Mouse (Mus musculus): ENCODE data around the gene Itpa. TPM values are rescaled to one million over a fixed set of nuclear protein-coding genes. Genes with fewer than 3 reads are reported as not detected.

The Itpa gene
- polyA plus RNA-seq, 1 experiment: 95.9 TPM

DNA sequence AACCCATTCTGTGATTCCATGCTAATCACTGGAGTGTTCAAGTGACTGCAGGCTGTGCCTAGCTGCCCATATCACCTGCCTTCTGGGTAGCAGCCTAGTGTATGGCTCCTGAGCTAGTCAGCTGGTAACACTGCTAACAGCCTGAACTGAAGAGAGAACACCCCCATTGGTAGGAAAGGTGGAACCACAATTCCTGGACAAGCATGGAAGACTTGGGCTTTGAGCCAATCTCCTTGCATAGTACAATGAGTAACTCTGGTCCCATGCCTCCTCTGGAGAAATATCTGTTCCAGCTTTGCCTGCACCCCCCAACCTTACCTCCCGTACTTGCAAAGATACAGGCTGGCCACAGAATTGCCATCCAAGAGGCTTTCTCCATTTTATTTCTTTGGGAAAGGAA, 35.0 kb upstream of the Itpa start:
- Histone ChIP-seq H3ac (ENCODE audit: control insufficient read depth, insufficient read length, low read depth) (no peak overlapping the region), H3K4me3 (ENCODE audit: insufficient read depth, poor library complexity, severe bottlenecking) (no peak overlapping the region), H3K79me3 (ENCODE audit: low read depth) (peaks cover 22% of the 10 kb centered on the region), H3K36me3 (ENCODE audit: control insufficient read depth, insufficient read depth) (peaks cover 6% of the 10 kb centered on the region), H3K79me2 (ENCODE audit: control insufficient read depth, insufficient read depth) (peaks cover 28% of the 10 kb centered on the region), H3K27me3 (ENCODE audit: control insufficient read depth, insufficient read depth, insufficient read length) (no peaks in the 10 kb centered on the region)
- TF ChIP-seq FOSL1 (IDR thresholded peaks at IDR 0.05; ENCODE audit: insufficient read depth, low read length, poor library complexity, severe bottlenecking) (no peak), MAX (IDR thresholded peaks at IDR 0.05) (no peak), USF1 (IDR thresholded peaks at IDR 0.05; ENCODE audit: low read depth) (no peak), CTCF (IDR thresholded peaks at IDR 0.05; ENCODE audit: control insufficient read depth, insufficient read depth, insufficient read length) (no peak), MYOD1 (IDR thresholded peaks at IDR 0.05; ENCODE audit: control insufficient read depth, insufficient read length, low read depth) (no peak), MYOG (IDR thresholded peaks at IDR 0.05; ENCODE audit: control insufficient read depth, extremely low read depth, insufficient read length) (no peak), CEBPB (IDR thresholded peaks at IDR 0.05; ENCODE audit: low read depth) (no peak)

DNA sequence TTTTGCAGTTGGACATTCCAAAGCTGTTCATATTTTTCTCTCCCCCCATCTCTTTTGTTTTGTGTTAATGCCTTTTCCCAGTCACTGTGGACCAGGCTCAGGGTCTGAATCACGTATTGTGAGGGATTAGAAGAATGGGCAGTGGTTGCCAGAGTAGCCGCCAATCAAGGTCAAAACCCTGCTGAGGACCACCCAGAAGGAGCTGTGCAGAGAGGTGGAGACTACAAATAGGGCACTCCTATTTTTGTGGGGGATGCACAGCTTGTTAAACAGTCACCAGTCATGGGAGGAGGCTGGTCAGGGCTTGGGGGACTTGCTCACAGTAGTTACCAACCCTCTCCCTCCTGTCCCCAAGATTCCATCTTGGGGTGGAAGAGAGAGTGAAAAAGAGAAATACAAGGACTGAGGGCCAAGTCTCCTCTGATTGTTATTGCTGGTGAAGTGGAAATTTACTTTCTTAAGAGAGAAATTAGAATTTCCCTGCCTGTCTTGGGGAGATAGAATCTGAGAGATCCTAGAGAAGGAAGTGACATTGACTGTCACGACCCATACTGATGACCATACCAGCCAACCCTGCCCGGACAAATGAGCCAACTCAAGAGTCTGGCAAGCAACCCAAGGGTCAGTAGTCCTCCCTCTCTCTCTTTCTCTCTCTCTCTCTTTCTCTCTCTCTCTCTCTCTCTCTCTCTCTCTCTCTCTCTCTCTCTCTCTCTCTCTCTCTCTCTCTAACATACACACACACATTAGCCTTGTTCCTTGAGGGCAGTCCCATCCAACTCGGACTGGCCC, 34.3 kb upstream of the Itpa start:
- H3K36me3 ChIP-seq (ENCODE audit: control insufficient read depth, insufficient read depth): no peaks in the 10 kb centered on the region
- TF ChIP-seq FOSL1 (IDR thresholded peaks at IDR 0.05; ENCODE audit: insufficient read depth, low read length, poor library complexity, severe bottlenecking) (no peak), MYOD1 (IDR thresholded peaks at IDR 0.05; ENCODE audit: control insufficient read depth, insufficient read length, low read depth) (no peak), MAX (IDR thresholded peaks at IDR 0.05) (no peak), CEBPB (IDR thresholded peaks at IDR 0.05; ENCODE audit: low read depth) (no peak), CTCF (IDR thresholded peaks at IDR 0.05; ENCODE audit: control insufficient read depth, insufficient read depth, insufficient read length) (no peak)
- no peaks in the 10 kb centered on the region for H3K27me3 ChIP-seq (ENCODE audit: control insufficient read depth, insufficient read depth, insufficient read length)
- H3K79me3 ChIP-seq (ENCODE audit: low read depth): peaks cover 16% of the 10 kb centered on the region
- H3K79me2 ChIP-seq (ENCODE audit: control insufficient read depth, insufficient read depth): peaks cover 22% of the 10 kb centered on the region
- H3K4me3 ChIP-seq (ENCODE audit: insufficient read depth, poor library complexity, severe bottlenecking): no peak overlapping the region
- no peak overlapping the region for H3ac ChIP-seq (ENCODE audit: control insufficient read depth, insufficient read length, low read depth)

DNA sequence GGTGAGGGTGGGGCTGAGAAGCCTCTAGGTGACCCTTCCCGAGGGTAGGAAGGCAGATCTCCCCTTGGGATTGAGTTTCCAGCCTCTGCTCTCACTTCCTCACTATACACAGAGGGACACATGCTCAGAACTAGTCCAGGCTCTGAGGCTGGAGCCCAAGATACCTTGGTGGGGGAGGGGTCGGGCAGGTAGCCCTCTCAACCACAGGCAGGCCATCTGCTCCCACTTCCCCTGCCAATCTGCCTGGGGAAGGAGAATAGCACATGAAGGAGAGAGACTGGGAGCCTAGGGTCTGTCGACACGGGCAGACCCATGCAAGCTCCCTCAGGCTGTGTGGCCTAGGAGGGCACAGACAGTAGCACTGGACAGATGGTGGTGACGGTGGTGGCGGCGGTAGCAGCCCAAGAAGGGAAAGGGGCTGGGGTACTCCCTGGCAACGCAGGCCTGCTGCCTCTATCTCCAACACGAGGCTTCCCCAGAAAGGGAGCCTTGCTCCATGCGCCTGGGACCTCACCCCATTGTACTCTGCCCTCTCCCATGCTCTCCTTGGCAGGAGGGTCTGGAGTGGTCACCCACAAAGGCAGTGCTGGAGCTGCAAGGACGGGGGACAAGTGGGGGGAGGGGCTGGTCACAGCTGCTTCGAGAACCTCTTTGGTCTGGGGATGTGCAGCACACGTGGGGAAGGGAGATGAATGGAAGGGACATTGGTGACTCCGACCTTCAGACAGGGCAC, 33.2 kb upstream of the Itpa start:
- TF ChIP-seq USF1 (IDR thresholded peaks at IDR 0.05; ENCODE audit: low read depth): no peak
- no peak for TF ChIP-seq CTCF (IDR thresholded peaks at IDR 0.05; ENCODE audit: control insufficient read depth, insufficient read depth, insufficient read length)
- TF ChIP-seq FOSL1 (IDR thresholded peaks at IDR 0.05; ENCODE audit: insufficient read depth, low read length, poor library complexity, severe bottlenecking): no peak
- no peak for TF ChIP-seq MAX (IDR thresholded peaks at IDR 0.05)
- no peak for TF ChIP-seq MYOG (IDR thresholded peaks at IDR 0.05; ENCODE audit: control insufficient read depth, extremely low read depth, insufficient read length)
- no peak for TF ChIP-seq CEBPB (IDR thresholded peaks at IDR 0.05; ENCODE audit: low read depth)
- TF ChIP-seq MYOD1 (IDR thresholded peaks at IDR 0.05; ENCODE audit: control insufficient read depth, insufficient read length, low read depth): no peak

DNA sequence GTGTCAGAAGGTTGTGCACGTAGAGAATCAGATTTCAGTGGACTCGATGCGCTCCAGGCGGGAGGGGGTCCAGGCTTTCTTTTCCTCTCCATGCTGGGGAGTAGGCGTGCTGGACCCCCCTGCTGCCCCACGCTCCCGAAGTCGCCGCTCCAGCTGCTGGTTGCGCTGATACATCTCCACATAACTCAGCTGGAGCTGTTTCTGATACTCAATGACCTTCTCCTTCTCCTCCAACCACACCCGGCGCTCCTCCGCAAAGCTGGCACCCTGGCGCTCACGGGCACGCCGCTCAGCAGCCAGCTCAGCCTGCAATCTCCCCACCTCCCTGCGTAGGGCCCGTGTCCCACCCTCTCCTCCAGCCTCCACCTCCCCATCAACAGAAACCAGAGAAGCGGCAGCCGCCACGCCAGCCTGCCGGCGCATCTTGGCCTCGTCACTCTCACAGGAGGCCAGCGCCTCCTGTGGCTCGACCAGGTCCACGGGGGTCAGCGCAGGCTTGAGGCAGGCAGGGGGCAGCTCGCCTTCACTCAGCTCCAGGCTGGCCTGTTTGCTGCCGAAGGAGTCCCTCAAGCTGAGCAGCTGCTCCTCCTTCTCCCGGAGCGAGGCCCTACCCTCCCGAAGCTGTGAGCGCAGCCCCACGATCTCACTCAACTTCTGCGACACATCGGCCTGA, 32.5 kb upstream of the Itpa start:
- Histone ChIP-seq H3ac (ENCODE audit: control insufficient read depth, insufficient read length, low read depth) (no peak overlapping the region), H3K79me2 (ENCODE audit: control insufficient read depth, insufficient read depth) (peaks cover 4% of the 10 kb centered on the region), H3K27me3 (ENCODE audit: control insufficient read depth, insufficient read depth, insufficient read length) (no peaks in the 10 kb centered on the region), H3K79me3 (ENCODE audit: low read depth) (no peaks in the 10 kb centered on the region), H3K36me3 (ENCODE audit: control insufficient read depth, insufficient read depth) (no peaks in the 10 kb centered on the region), H3K4me3 (ENCODE audit: insufficient read depth, poor library complexity, severe bottlenecking) (no peak overlapping the region)
- TF ChIP-seq FOSL1 (IDR thresholded peaks at IDR 0.05; ENCODE audit: insufficient read depth, low read length, poor library complexity, severe bottlenecking) (no peak), MYOG (IDR thresholded peaks at IDR 0.05; ENCODE audit: control insufficient read depth, extremely low read depth, insufficient read length) (no peak), CEBPB (IDR thresholded peaks at IDR 0.05; ENCODE audit: low read depth) (no peak), USF1 (IDR thresholded peaks at IDR 0.05; ENCODE audit: low read depth) (no peak), MYOD1 (IDR thresholded peaks at IDR 0.05; ENCODE audit: control insufficient read depth, insufficient read length, low read depth) (no peak), MAX (IDR thresholded peaks at IDR 0.05) (no peak), CTCF (IDR thresholded peaks at IDR 0.05; ENCODE audit: control insufficient read depth, insufficient read depth, insufficient read length) (no peak)

More for the DNA sequence above, 33.2 kb upstream of the Itpa start:
- no peaks in the 10 kb centered on the region for H3K27me3 ChIP-seq (ENCODE audit: control insufficient read depth, insufficient read depth, insufficient read length)
- no peaks in the 10 kb centered on the region for H3K36me3 ChIP-seq (ENCODE audit: control insufficient read depth, insufficient read depth)
- no peak overlapping the region for H3K4me3 ChIP-seq (ENCODE audit: insufficient read depth, poor library complexity, severe bottlenecking)
- H3K79me3 ChIP-seq (ENCODE audit: low read depth): peaks cover 6% of the 10 kb centered on the region
- peaks cover 11% of the 10 kb centered on the region for H3K79me2 ChIP-seq (ENCODE audit: control insufficient read depth, insufficient read depth)
- H3ac ChIP-seq (ENCODE audit: control insufficient read depth, insufficient read length, low read depth): no peak overlapping the region

DNA sequence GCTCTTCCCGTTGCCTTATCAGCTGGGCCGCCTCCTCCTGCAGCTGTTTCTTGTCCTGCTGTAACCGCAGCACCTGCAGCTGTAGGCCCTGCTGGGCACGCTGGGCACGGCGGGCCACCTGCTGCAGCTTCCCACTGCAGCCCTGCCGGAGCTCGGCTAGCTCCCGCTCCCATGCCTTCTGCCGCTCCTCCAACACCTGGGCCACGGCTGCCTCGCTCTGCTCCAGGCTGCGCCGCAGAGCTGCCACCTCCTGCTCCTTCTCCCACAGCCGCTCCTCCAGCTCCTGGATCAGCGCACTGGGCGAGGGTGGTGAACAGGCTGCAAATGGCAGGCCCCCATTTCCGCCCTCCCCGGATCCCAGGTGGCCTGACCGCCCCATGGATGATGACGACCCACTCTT, 31.6 kb upstream of the Itpa start:
- H3K36me3 ChIP-seq (ENCODE audit: control insufficient read depth, insufficient read depth): no peaks in the 10 kb centered on the region
- H3K79me2 ChIP-seq (ENCODE audit: control insufficient read depth, insufficient read depth): no peaks in the 10 kb centered on the region
- no peak for TF ChIP-seq USF1 (IDR thresholded peaks at IDR 0.05; ENCODE audit: low read depth)
- no peak for TF ChIP-seq CEBPB (IDR thresholded peaks at IDR 0.05; ENCODE audit: low read depth)
- no peak for TF ChIP-seq CTCF (IDR thresholded peaks at IDR 0.05; ENCODE audit: control insufficient read depth, insufficient read depth, insufficient read length)
- TF ChIP-seq MAX (IDR thresholded peaks at IDR 0.05): no peak
- no peak for TF ChIP-seq FOSL1 (IDR thresholded peaks at IDR 0.05; ENCODE audit: insufficient read depth, low read length, poor library complexity, severe bottlenecking)
- no peaks in the 10 kb centered on the region for H3K79me3 ChIP-seq (ENCODE audit: low read depth)
- H3K4me3 ChIP-seq (ENCODE audit: insufficient read depth, poor library complexity, severe bottlenecking): no peak overlapping the region
- H3ac ChIP-seq (ENCODE audit: control insufficient read depth, insufficient read length, low read depth): no peak overlapping the region
- no peaks in the 10 kb centered on the region for H3K27me3 ChIP-seq (ENCODE audit: control insufficient read depth, insufficient read depth, insufficient read length)

Measured in C2C12 (cell line).